Mouse (Mus musculus): ENCODE data around the gene Tgfbr3. TPM values are rescaled to one million over a fixed set of nuclear protein-coding genes. Genes with fewer than 3 reads are reported as not detected.
"Not testable (repeated sequence)": the region's sequence is repeated elsewhere in the genome, so short reads cannot be mapped to it uniquely, and the experiment has no call there.

The Tgfbr3 gene
- polyA plus RNA-seq, 1 experiment from 2014 or later: 10.5 TPM

DNA sequence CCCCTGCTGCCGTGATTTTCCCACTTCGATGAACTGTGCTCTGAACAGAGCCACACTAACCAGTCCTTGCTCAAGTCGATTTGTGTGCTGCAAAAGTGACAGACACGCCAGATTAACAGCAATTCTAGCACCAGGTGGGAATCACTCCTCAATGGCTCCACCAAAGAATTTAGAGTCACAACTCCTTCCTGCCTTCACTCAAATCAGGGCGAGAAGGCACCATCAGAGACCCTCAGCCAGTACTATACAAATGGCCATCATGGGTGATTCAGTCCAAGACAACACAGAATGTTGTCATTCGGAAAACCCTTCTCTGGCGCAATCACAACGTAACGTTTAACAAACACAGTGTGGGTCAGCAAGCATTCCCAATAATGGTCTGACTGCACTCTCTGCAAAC is 60.4 kb downstream of the Tgfbr3 start:
- ATAC-seq (replicated peaks; ENCODE audit: insufficient number of reproducible peaks, low FRiP score, low TSS enrichment, low read depth) (no peak), DNase-seq (ENCODE audit: low spot score) (no peak)

GRCm38 (mm10) chr5:107227580-107227979 is 61.8 kb downstream of the Tgfbr3 start:
- peaks cover 7% of the 10 kb centered on the region for H3K4me1 ChIP-seq (ENCODE audit: control insufficient read depth, insufficient read depth, low read length)
- H3K4me2 ChIP-seq (ENCODE audit: low read depth, low read length): no peak overlapping the region
- H3K4me3 ChIP-seq (ENCODE audit: low read depth, low read length): no peak overlapping the region
- DNase-seq (ENCODE audit: low spot score): no peak
- ATAC-seq (replicated peaks; ENCODE audit: insufficient number of reproducible peaks, low FRiP score, low TSS enrichment, low read depth): no peak
- H3K27ac ChIP-seq (replicated peaks; ENCODE audit: low read depth, low read length): no peak overlapping the region
- H3K27me3 ChIP-seq (ENCODE audit: control insufficient read depth, insufficient read depth, low read length): no peaks in the 10 kb centered on the region
- H3K9me3 ChIP-seq (replicated peaks; ENCODE audit: control insufficient read depth, low read length): no peaks in the 10 kb centered on the region
- no peak overlapping the region for H3K9ac ChIP-seq (replicated peaks; ENCODE audit: low read length)
- H3K36me3 ChIP-seq (replicated peaks; ENCODE audit: control insufficient read depth, insufficient read depth, low read depth, low read length): no peaks in the 10 kb centered on the region

More for the DNA sequence above, 60.4 kb downstream of the Tgfbr3 start:
- Histone ChIP-seq H3K9ac (replicated peaks; ENCODE audit: low read length) (no peak overlapping the region), H3K27ac (replicated peaks; ENCODE audit: low read depth, low read length) (no peak overlapping the region), H3K36me3 (replicated peaks; ENCODE audit: control insufficient read depth, insufficient read depth, low read depth, low read length) (no peaks in the 10 kb centered on the region), H3K9me3 (replicated peaks; ENCODE audit: control insufficient read depth, low read length) (no peaks in the 10 kb centered on the region), H3K27me3 (ENCODE audit: control insufficient read depth, insufficient read depth, low read length) (no peaks in the 10 kb centered on the region), H3K4me2 (ENCODE audit: low read depth, low read length) (no peak overlapping the region), H3K4me3 (ENCODE audit: low read depth, low read length) (no peak overlapping the region), H3K4me1 (ENCODE audit: control insufficient read depth, insufficient read depth, low read length) (peaks cover 5% of the 10 kb centered on the region)
- WGBS: 84% methylated on average over 9 of the region's 9 CpGs

DNA sequence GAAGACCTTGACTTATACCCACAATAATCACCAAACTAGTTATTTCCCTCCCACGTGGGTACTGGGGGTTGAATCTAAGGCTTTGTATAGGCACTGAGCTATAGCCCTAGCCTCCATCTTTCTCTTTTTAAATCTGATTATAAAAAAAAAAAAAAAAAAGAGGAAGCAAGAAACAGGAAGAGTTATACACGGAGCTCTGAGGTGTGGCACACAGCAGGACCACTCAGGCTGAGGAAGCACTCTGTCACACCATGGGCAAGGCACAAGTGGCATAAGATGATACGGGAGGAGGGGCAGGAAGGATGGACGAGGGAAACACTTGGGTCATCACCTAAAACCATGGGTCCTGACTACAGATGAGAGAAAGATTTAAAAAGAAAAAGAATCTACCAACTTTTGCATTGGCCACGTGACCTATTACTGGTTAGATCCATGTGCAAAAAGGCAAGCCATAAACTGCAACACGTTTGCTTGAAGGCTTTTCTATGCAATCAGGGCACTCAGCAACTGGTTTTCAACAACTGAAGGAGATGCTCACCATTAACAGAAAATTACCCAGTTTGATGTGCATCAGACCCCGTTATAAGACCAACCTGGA is 64.5 kb downstream of the Tgfbr3 start:
- no peak for DNase-seq (ENCODE audit: low spot score)
- Histone ChIP-seq H3K27ac (replicated peaks; ENCODE audit: low read depth, low read length) (no peak overlapping the region), H3K36me3 (replicated peaks; ENCODE audit: control insufficient read depth, insufficient read depth, low read depth, low read length) (no peaks in the 10 kb centered on the region), H3K9me3 (replicated peaks; ENCODE audit: control insufficient read depth, low read length) (no peaks in the 10 kb centered on the region), H3K4me1 (ENCODE audit: control insufficient read depth, insufficient read depth, low read length) (peaks cover 8% of the 10 kb centered on the region), H3K4me3 (ENCODE audit: low read depth, low read length) (no peak overlapping the region), H3K4me2 (ENCODE audit: low read depth, low read length) (no peak overlapping the region), H3K9ac (replicated peaks; ENCODE audit: low read length) (no peak overlapping the region), H3K27me3 (ENCODE audit: control insufficient read depth, insufficient read depth, low read length) (no peaks in the 10 kb centered on the region)
- WGBS: 81% methylated on average over 7 of the region's 7 CpGs
- no peak for ATAC-seq (replicated peaks; ENCODE audit: insufficient number of reproducible peaks, low FRiP score, low TSS enrichment, low read depth)

DNA sequence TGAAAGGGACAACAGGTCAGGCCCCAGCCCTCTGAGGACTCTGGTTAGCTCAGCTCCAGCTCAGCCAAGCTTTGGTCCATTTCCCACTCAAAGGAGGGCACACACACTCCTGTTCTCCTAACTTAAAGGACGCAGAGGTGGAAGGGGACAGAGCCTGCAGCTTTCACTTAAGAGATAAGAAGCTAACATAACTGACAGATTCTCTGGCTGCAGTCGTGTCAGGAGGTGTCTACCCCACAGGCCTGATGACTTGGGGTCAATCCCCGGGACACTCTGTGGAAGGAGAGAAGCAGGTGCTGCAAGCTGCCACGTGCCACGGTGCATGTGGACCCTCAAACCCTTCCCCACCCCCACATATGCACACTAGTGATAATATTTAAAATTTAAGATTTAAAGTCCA is 65.3 kb downstream of the Tgfbr3 start:
- Histone ChIP-seq H3K27me3 (ENCODE audit: control insufficient read depth, insufficient read depth, low read length) (no peaks in the 10 kb centered on the region), H3K4me1 (ENCODE audit: control insufficient read depth, insufficient read depth, low read length) (peaks cover 8% of the 10 kb centered on the region), H3K27ac (replicated peaks; ENCODE audit: low read depth, low read length) (no peak overlapping the region), H3K9ac (replicated peaks; ENCODE audit: low read length) (no peak overlapping the region), H3K4me2 (ENCODE audit: low read depth, low read length) (no peak overlapping the region), H3K36me3 (replicated peaks; ENCODE audit: control insufficient read depth, insufficient read depth, low read depth, low read length) (no peaks in the 10 kb centered on the region), H3K4me3 (ENCODE audit: low read depth, low read length) (no peak overlapping the region), H3K9me3 (replicated peaks; ENCODE audit: control insufficient read depth, low read length) (no peaks in the 10 kb centered on the region)
- no peak for DNase-seq (ENCODE audit: low spot score)
- 65% methylated on average over 5 of the region's 5 CpGs for WGBS
- no peak for ATAC-seq (replicated peaks; ENCODE audit: insufficient number of reproducible peaks, low FRiP score, low TSS enrichment, low read depth)

GRCm38 (mm10) chr5:107223483-107223882 is 65.9 kb downstream of the Tgfbr3 start:
- not testable (repeated sequence) for H3K4me1 ChIP-seq (ENCODE audit: control insufficient read depth, insufficient read depth, low read length); H3K4me2 ChIP-seq (ENCODE audit: low read depth, low read length)

DNA sequence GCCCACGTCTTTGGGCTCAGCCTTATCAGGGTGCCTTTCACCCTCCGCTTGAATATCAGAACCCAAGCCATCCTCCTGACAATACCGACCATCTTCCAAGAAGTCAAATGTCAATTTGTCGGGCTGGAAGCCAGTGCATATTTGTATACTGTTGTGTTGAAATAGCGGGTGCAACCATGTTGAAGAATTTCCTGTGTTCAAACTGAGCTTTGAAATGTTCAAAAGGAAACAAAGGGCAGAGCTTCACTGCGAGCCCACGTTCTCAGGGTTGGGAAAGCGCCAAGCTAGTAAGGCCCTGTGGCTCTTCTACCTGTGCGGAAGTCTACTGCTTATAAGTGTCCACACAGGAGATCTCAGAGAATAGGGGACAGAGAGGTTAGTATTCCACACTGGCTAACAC is 66.4 kb downstream of the Tgfbr3 start:
- Histone ChIP-seq H3K36me3 (replicated peaks; ENCODE audit: control insufficient read depth, insufficient read depth, low read depth, low read length) (no peaks in the 10 kb centered on the region), H3K4me1 (ENCODE audit: control insufficient read depth, insufficient read depth, low read length) (peaks cover 8% of the 10 kb centered on the region), H3K9me3 (replicated peaks; ENCODE audit: control insufficient read depth, low read length) (no peaks in the 10 kb centered on the region), H3K4me2 (ENCODE audit: low read depth, low read length) (no peak overlapping the region), H3K9ac (replicated peaks; ENCODE audit: low read length) (no peak overlapping the region), H3K4me3 (ENCODE audit: low read depth, low read length) (no peak overlapping the region), H3K27ac (replicated peaks; ENCODE audit: low read depth, low read length) (peak overlapping the region; percentile 64; the same call in 1 of the 2 replicates), H3K27me3 (ENCODE audit: control insufficient read depth, insufficient read depth, low read length) (no peaks in the 10 kb centered on the region)
- ATAC-seq (replicated peaks; ENCODE audit: insufficient number of reproducible peaks, low FRiP score, low TSS enrichment, low read depth) (no peak), DNase-seq (ENCODE audit: low spot score) (no peak)
- 80% methylated on average over 9 of the region's 9 CpGs for WGBS

More at GRCm38 (mm10) chr5:107223483-107223882, 65.9 kb downstream of the Tgfbr3 start:
- 94% methylated on average over 2 of the region's 2 CpGs for WGBS
- H3K9ac ChIP-seq (replicated peaks; ENCODE audit: low read length); H3K4me3 ChIP-seq (ENCODE audit: low read depth, low read length); H3K27me3 ChIP-seq (ENCODE audit: control insufficient read depth, insufficient read depth, low read length); H3K36me3 ChIP-seq (replicated peaks; ENCODE audit: control insufficient read depth, insufficient read depth, low read depth, low read length); H3K9me3 ChIP-seq (replicated peaks; ENCODE audit: control insufficient read depth, low read length); ATAC-seq (replicated peaks; ENCODE audit: insufficient number of reproducible peaks, low FRiP score, low TSS enrichment, low read depth); H3K27ac ChIP-seq (replicated peaks; ENCODE audit: low read depth, low read length); DNase-seq (ENCODE audit: low spot score): not testable (repeated sequence)

DNA sequence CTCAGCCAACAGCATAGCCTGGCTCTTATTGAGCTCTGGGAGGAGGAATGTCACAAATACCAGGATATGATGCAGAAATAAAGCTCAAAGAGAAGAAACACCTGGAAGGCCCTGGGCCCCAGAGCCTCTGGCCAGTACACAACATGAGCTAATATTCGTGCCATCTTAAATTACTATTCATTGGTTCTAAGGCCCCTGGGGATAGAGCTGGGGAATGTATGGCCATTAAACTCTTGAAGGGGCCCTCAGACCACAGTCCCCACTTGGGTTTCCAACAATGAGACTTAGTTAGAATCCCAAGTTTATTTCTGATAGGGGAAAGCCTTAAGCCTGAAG is 66.8 kb downstream of the Tgfbr3 start:
- H3K27me3 ChIP-seq (ENCODE audit: control insufficient read depth, insufficient read depth, low read length): no peaks in the 10 kb centered on the region

GRCm38 (mm10) chr5:107221892-107222669 is 67.3 kb downstream of the Tgfbr3 start:
- H3K27ac ChIP-seq (replicated peaks; ENCODE audit: low read depth, low read length): peak overlapping the region; percentile 64; the same call in 1 of the 2 replicates
- ATAC-seq (replicated peaks; ENCODE audit: insufficient number of reproducible peaks, low FRiP score, low TSS enrichment, low read depth) (peak; percentile 72), DNase-seq (ENCODE audit: low spot score) (peak; percentile 86)
- no peak overlapping the region for H3K4me3 ChIP-seq (ENCODE audit: low read depth, low read length)
- H3K4me1 ChIP-seq (ENCODE audit: control insufficient read depth, insufficient read depth, low read length): peaks cover 8% of the 10 kb centered on the region
- H3K9ac ChIP-seq (replicated peaks; ENCODE audit: low read length): no peak overlapping the region
- WGBS: 42% methylated on average over 17 of the region's 17 CpGs
- 0 out of 2 replicates have a peak overlapping the region, but pooled peaks have one; percentile 8 for H3K4me2 ChIP-seq (ENCODE audit: low read depth, low read length)
- no peaks in the 10 kb centered on the region for H3K9me3 ChIP-seq (replicated peaks; ENCODE audit: control insufficient read depth, low read length)
- no peaks in the 10 kb centered on the region for H3K27me3 ChIP-seq (ENCODE audit: control insufficient read depth, insufficient read depth, low read length)
- H3K36me3 ChIP-seq (replicated peaks; ENCODE audit: control insufficient read depth, insufficient read depth, low read depth, low read length): no peaks in the 10 kb centered on the region

More for the DNA sequence above, 66.8 kb downstream of the Tgfbr3 start:
- Histone ChIP-seq H3K36me3 (replicated peaks; ENCODE audit: control insufficient read depth, insufficient read depth, low read depth, low read length) (no peaks in the 10 kb centered on the region), H3K27ac (replicated peaks; ENCODE audit: low read depth, low read length) (peak overlapping the region; percentile 64; the same call in 1 of the 2 replicates), H3K4me2 (ENCODE audit: low read depth, low read length) (0 out of 2 replicates have a peak overlapping the region, but pooled peaks have one; percentile 8), H3K9me3 (replicated peaks; ENCODE audit: control insufficient read depth, low read length) (no peaks in the 10 kb centered on the region), H3K4me3 (ENCODE audit: low read depth, low read length) (no peak overlapping the region), H3K9ac (replicated peaks; ENCODE audit: low read length) (no peak overlapping the region), H3K4me1 (ENCODE audit: control insufficient read depth, insufficient read depth, low read length) (peaks cover 8% of the 10 kb centered on the region)
- DNase-seq (ENCODE audit: low spot score) (no peak), ATAC-seq (replicated peaks; ENCODE audit: insufficient number of reproducible peaks, low FRiP score, low TSS enrichment, low read depth) (peak; percentile 51)
- 18% methylated on average over 1 of the region's 1 CpGs for WGBS

Measured in embryonic facial prominence, embryonic 11.5 days (tissue).